Mouse (Mus musculus): ENCODE data around the gene Ovca2.
A peak's percentile ranks its signal among the peaks of the same experiment; 100 is the strongest.

Gene Ovca2

GRCm38 (mm10) chr11:75148332-75149035, 30.2 kb downstream of the Ovca2 start:
- DNase-seq: no peak

GRCm38 (mm10) chr11:75147846-75148168, 30.8 kb downstream of the Ovca2 start:
- DNase-seq: peak; percentile 66

- DNase-seq: peak; percentile 67
These were observed 31.4 kb downstream of the Ovca2 start for GRCm38 (mm10) chr11:75147106-75147845.

- no peak for DNase-seq
These were observed 32.8 kb downstream of the Ovca2 start for GRCm38 (mm10) chr11:75145841-75146240.

GRCm38 (mm10) chr11:75142749-75143148, 35.9 kb downstream of the Ovca2 start:
- no peak for DNase-seq

- DNase-seq: peak; percentile 57
These were observed 36.7 kb downstream of the Ovca2 start for GRCm38 (mm10) chr11:75141913-75142312.

- no peak for DNase-seq
These were observed 37.6 kb downstream of the Ovca2 start for GRCm38 (mm10) chr11:75141038-75141437.

GRCm38 (mm10) chr11:75140431-75140830, 38.2 kb downstream of the Ovca2 start:
- no peak for DNase-seq

GRCm38 (mm10) chr11:75139122-75139963, 39.3 kb downstream of the Ovca2 start:
- DNase-seq: peak; percentile 77

- DNase-seq: peak; percentile 49
These were observed 41.8 kb downstream of the Ovca2 start for GRCm38 (mm10) chr11:75136666-75137398.

- DNase-seq: no peak
These were observed 43.3 kb downstream of the Ovca2 start for GRCm38 (mm10) chr11:75135358-75135757.

- DNase-seq: no peak
These were observed 44.1 kb downstream of the Ovca2 start for GRCm38 (mm10) chr11:75134485-75135068.

- peak; percentile 73 for DNase-seq
These were observed 44.7 kb downstream of the Ovca2 start for GRCm38 (mm10) chr11:75133951-75134350.

GRCm38 (mm10) chr11:75133391-75133790, 45.2 kb downstream of the Ovca2 start:
- DNase-seq: no peak

GRCm38 (mm10) chr11:75132278-75132677, 46.4 kb downstream of the Ovca2 start:
- DNase-seq: no peak

GRCm38 (mm10) chr11:75131300-75131699, 47.3 kb downstream of the Ovca2 start:
- DNase-seq: no peak

- no peak for DNase-seq
These were observed 49.2 kb downstream of the Ovca2 start for GRCm38 (mm10) chr11:75129481-75129880.

GRCm38 (mm10) chr11:75126384-75126783, 52.3 kb downstream of the Ovca2 start:
- DNase-seq: no peak
